Mouse (Mus musculus) gastrocnemius, postnatal 14 days (tissue): Measurements from ENCODE around the gene Mrpl52. TPM values are rescaled to one million over a fixed set of nuclear protein-coding genes. Genes with fewer than 3 reads are reported as not detected.

Experiments
- DNase-seq: peaks from one replicate; pipeline ENCODE4 v3.0.0; 2021; ENCODE audit warnings: mixed read lengths
- intact Hi-C: fragments of 180-260 bp; cut with DNase I; formaldehyde crosslinking; loops from one replicate; pipeline ENCODE4 v1.15.1; 2025; ENCODE audit warnings: low total_unique reads
- long read RNA-seq, 2 experiments: library from polyadenylated mRNA; stranded (forward); transcript quantifications; one replicate each; pipeline ENCODE4 v2.0.0; 2021
- total RNA-seq, 2 experiments: library from RNA; stranded (reverse); gene quantifications; 2 replicates each; pipeline ENCODE4 v1.2.3; 2021

Mrpl52 gene
- total RNA-seq, result 100 to 1,000 TPM; 107 to 116 TPM
- long read RNA-seq, experiment 1, transcript Mrpl52-201 (5 exons, 418 nt), result major isoform, 75 of 81 reads
- long read RNA-seq, experiment 1, partial matches to known transcripts, result 1 of 81 reads
- long read RNA-seq, experiment 1, other reads (novel, unspliced or antisense), result 2 of 81 reads
- long read RNA-seq, experiment 2, transcript Mrpl52-201 (5 exons, 418 nt), result major isoform, 89 of 94 reads
- long read RNA-seq, experiment 2, partial matches to known transcripts, result 1 of 94 reads
- long read RNA-seq, experiment 2, other reads (novel, unspliced or antisense), result 2 of 94 reads

DNA sequence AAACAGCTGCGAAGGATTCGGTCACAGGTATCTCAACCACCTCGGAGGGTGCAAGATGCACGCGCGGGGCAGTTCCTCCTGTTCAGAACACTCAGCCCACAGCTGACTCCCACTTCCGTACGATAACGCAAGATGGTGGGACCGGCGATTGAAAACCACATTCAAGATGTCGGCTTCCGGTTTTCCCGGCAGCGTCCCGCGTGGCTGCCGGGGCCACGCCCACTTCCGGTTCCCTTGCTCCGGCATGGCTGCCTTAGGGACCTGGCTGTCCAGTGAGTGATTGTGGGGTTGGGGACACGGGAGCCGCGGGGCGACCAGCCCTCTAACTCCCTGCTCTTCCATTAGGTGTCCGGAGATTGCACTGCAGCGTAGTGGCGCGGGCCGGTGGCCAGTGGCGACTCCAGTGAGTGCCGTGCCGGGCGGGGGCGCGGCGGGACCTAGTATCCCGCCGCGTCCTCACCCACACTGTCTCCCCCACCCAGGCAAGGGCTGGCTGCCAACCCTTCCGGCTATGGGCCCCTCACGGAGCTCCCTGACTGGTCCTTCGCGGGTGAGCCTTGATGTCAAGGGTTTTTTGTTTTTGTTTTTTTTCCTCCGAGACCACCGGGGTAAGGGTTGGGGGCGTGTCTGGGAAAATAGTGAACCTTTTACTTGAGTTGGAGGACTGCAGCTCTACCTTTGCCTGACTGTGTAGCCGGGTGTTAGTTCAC lies at the start of gene Mrpl52:
Gene Mrpl52 (plus strand): TSS at position 221 of the 710 bp plus-strand sequence.
- intact Hi-C loops, result no loop called here
- DNase-seq, result peak; percentile 92

- DNase-seq, result no peak
- intact Hi-C loops, result no loop called here
Measured at GRCm38 (mm10) chr14:54377166-54377565, 49.5 kb upstream of the Mrpl52 start.

DNA sequence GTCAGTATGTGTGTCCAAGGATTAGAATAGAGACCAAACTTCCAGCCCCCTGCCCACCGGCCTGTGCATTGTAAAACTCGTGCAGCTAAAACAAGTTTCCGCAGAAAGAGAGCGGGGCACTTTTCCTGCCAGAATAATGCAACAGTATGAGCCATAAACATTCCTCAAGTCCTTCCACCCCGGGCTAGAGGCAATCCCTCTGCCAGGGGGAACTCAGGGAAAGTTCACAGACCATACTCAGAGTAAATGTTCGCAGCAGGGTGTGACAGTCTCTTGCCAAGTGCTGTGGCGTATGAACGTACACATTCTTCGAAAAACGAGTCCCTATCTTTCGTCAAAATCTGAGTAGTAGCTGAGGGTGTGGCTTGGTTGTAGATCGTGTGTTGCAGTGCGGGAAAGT lies 47.1 kb upstream of the Mrpl52 start:
- intact Hi-C loops, result no loop called here
- no peak for DNase-seq

DNA sequence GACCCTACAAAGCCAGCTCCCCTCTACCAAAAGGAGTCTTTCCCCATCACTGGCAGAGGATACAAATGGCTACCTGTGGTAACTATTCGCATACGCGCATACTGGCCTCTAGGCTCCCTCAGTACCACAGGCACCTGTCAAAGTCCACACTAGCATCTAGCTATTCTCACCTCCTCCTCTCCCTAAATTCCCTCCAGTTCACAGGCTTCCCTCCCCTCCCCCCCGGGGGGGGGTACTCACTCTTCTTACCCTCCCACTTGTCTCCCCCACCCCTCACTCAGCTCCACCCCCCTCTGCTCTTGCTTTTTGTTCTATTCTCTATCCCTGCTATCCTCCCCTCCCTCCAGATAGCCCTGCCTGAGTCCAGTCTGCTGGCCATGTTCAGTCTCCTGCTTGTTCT lies 46.1 kb upstream of the Mrpl52 start:
- intact Hi-C loops, result no loop called here
- no peak for DNase-seq

DNA sequence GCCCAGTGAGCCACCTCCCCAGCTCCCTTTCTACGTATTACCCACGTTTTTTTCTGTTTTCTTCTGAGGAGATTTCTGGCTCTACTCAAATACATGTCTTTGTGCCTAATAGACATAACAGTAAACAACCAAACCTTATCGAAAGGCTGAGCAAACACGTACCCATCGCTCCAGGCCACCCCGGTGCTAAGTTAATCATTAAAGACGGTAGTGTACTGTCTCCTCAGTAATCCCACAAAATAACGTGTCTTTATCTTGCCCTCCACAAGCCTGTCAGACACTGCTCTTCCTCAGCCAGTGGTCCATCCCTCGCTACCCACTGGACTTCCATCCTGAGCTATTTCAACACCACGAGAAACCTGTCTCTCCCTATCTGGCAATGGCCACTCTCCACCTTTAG lies 44.9 kb upstream of the Mrpl52 start:
- no peak for DNase-seq
- intact Hi-C loops, result no loop called here

DNA sequence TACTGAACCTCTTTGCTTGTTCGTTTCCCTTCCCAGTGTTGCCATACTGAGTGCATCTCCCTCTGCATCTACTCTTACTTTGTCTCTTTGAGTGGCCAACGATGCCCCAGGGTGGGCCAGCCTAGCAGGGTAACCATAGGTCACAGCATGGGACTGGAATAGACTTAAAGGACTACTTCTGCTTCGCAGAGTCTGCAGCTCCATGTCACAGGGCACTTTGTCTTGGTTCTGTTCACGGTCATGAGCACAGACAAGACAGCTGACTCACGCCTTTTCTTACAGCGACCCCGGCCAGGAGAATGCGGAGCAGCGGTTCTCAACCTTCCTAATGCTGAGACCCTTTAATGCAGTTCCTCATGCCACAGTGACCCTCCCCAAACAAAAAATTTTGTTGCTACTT lies 44.1 kb upstream of the Mrpl52 start:
- DNase-seq, result no peak
- intact Hi-C loops, result no loop called here

DNA sequence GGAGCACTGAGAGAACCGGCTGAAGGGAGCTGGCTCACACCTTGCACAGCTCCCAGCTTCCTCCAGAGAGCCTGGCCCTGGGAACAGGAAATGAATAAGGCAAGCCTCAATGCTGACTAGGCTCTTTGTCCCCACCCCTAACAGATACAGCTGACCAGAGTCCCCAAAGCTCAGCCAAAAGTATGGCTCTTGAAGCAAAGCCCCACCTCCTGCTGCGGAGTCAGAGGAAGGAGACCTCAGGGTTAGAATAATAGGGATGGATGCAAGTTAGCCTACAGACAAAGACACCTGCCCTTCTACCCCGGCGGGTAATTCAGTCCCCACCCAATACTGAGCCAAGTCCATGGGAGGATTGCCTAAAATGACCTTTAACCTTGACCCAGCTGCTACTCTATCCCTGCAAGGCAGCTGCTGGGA lies 43.3 kb upstream of the Mrpl52 start:
- no peak for DNase-seq
- intact Hi-C loops, result no loop called here

GRCm38 (mm10) chr14:54384396-54384795 lies 42.3 kb upstream of the Mrpl52 start:
- no peak for DNase-seq
- intact Hi-C loops, result no loop called here

- DNase-seq, result no peak
- intact Hi-C loops, result no loop called here
Measured at GRCm38 (mm10) chr14:54385968-54386618, 40.6 kb upstream of the Mrpl52 start.

DNA sequence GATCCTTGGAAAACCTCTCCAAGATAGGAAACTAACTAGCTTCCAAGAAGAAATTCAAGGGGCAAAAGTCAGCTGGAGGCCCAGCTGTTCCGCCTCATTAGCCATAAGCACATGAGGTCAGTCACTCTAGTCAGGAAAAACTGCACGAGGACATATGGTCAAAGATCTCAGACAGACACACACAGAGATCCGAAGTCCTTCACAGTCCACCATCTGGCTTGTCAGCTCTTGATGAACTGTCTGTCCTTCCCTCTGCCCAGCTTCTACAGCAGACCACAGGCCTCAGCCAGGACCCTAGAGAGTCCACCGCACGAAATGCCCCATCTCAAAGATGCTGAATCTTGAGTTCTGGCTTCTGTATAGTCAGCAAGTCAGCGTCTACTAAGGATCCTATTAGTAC lies 39.2 kb upstream of the Mrpl52 start:
- intact Hi-C loops, result no loop called here
- no peak for DNase-seq

DNA sequence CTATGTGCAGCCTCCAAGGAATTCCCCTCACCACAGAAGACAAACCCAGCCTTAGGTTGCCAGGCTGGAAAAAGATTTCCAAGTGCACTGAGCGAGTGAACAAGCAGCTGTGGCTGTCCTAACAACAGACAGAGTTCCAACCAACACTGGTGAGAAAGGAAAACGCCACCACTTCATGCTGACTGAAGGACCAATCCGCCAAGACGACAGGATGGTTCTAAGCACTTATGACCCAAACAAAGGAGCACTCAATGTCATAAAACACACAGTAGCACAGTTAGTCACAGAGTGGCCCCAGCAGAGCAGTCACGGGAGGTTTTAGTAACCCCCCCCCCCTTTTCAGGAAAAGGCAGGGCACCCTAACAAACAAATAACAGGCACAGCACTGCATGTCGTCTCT lies 35.9 kb upstream of the Mrpl52 start:
- no peak for DNase-seq
- intact Hi-C loops, result no loop called here

DNA sequence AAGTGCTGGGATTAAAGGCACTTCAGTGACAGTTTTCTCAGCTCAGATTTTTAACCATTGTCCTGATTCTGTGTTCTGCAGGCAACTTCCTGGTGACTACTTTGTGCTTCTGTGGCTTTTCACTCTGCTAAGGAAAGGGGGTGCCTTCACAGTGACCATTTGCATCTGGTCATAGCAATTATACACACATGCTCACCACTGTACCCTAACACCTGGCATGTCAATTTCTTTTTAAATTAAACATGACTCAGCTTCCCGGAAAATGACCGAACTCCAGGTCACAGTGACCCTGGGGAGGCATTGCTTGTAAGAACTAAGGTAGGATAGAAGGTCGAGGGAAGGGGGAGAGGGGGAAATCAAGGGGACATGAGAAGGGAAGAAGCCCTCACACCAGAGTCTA lies 32.9 kb upstream of the Mrpl52 start:
- no peak for DNase-seq
- intact Hi-C loops, result no loop called here

- intact Hi-C loops, result no loop called here
- DNase-seq, result no peak
Measured at GRCm38 (mm10) chr14:54394309-54394708, 32.4 kb upstream of the Mrpl52 start.

DNA sequence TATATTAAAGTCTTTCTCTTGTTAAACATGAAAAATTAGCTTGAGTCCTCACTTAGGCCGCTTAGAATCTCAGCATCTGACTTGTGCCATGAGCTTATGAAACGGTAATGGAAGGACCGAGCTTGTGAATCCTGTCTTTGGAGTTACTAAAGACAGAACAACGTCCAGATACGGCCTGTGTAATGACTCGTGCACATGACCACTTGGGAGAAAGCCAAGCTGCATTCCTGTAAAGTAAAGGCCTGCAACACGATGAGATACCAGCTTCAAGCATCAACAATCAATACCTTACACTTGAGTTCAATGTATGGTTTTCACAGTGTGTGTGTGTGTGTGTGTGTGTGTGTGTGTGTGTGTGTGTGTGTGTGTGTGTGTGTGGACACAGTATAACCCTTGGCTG lies 30.0 kb upstream of the Mrpl52 start:
- intact Hi-C loops, result no loop called here
- no peak for DNase-seq

DNA sequence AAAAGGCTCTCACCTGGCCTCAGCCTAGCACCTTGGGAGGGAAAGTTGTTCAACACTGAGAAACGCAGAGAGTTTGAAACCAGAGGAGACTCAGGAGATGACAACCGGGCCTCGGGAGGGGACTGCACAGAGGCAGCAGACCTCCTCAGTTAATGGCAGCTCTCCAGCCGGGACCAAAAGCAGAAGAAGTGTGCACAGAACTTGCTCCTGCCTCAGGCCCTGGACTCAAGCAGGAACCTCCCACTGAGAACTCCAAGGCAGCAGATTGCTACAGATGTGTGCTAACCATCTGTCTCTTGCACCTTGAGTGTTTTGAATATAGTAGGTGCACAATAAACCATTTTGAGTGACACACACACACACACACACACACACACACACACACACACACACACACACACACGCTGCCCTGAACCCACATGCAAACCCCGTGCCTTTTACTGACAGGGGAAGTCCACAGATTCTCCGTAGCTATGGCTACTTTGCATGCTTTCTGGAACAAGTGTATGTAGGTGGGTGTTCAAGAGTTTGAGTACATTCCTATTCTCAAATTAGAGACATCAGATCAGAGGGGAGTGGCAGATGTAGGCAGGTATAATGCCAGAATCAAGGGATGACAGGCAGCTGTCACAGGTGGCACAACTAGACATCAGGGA lies 28.7 kb upstream of the Mrpl52 start:
- intact Hi-C loops, result no loop called here
- no peak for DNase-seq

GRCm38 (mm10) chr14:54398528-54398916 lies 28.2 kb upstream of the Mrpl52 start:
- intact Hi-C loops, result no loop called here
- no peak for DNase-seq

DNA sequence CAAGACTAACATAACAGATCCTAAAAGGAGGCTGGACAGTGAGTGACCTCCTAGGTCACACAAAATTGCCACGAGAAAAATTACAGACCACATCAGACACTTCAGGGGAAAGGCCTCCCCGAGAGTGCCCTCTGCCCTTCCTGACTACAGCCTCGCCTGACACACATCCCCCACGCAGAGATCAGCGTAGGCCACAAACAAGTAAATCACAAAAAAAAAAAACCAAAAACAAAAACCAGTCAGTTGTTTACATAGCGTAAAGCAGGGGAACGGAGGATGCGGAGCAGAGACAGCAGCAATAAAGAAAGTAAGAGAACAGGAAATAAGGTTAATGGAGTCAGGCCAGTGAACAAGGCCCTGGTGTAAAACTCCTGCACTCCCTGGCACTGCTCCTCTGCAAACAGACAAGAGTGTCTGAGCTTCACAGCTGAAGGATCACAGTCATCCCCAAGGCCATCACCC lies 27.8 kb upstream of the Mrpl52 start:
- intact Hi-C loops, result no loop called here
- DNase-seq, result no peak

- intact Hi-C loops, result no loop called here
- DNase-seq, result no peak
Measured at GRCm38 (mm10) chr14:54401723-54402122, 25.0 kb upstream of the Mrpl52 start.

DNA sequence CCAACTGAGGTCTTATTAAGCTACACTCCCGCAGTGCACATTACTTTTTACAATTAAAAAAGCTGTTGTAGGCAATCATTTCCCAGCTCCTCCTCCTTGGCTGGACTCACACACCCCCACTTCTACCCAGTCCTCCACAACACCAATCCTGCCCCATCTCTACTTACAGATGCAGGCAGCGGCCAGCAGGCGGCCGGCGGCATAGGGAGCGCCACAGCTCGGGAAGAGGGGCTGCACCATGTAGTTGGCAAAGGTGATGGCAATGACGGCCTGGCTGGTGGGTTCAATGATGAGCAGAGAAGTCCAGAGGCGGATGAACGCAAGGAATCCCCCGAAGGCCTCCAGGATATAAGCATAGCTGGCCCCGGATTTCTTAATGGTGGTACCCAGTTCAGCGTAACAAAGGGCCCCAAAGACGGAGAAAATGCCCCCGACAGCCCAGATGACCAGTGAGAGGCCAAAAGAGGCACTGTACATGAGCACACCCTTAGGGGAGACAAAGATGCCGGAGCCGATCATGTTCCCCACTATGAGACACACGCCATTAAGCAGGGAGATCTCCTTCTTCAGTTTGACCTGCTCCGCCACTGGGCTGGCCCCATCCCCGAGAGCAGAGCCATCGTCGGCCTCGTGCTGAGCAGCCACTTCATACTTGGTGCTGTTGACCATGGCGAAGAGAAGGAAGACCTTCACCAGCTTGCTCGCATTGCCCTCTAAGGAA lies 18.2 kb upstream of the Mrpl52 start:
- intact Hi-C loops, result no loop called here
- DNase-seq, result no peak
